Mouse (Mus musculus) midbrain, embryonic 12.5 days (tissue): ENCODE results near the gene Itgav. TPM values are rescaled to one million over a fixed set of nuclear protein-coding genes. Genes with fewer than 3 reads are reported as not detected.
A peak's percentile ranks its signal among the peaks of the same experiment; 100 is the strongest.

Source experiments
- ATAC-seq: fragments of 200-750 bp; cut with Nextera tagmentation; 2 replicates; pipeline ENCODE4 v1.8.0; 2017; ENCODE audit warnings: low read depth, moderate TSS enrichment, moderate library complexity; ENCODE audit not compliant: low FRiP score
- H3K27ac ChIP-seq: fragments of 300-500 bp; sonication (generic); replicated peaks from 2 replicates; pipeline ENCODE4 v1.5.1; 2016; ENCODE audit warnings: mild to moderate bottlenecking
- H3K27me3 ChIP-seq: fragments of 300-500 bp; sonication (generic); 2 replicates; pipeline ENCODE4 v1.6.1; 2016; ENCODE audit warnings: mild to moderate bottlenecking
- H3K36me3 ChIP-seq: fragments of 300-500 bp; sonication (generic); 2 replicates; pipeline ENCODE4 v1.6.1; 2016
- H3K4me1 ChIP-seq: fragments of 300-500 bp; sonication (generic); 2 replicates; pipeline ENCODE4 v1.6.1; 2016
- H3K4me2 ChIP-seq: fragments of 300-500 bp; sonication (generic); replicated peaks from 2 replicates; pipeline ENCODE4 v1.6.1; 2016; ENCODE audit warnings: mild to moderate bottlenecking, moderate library complexity
- H3K4me3 ChIP-seq: fragments of 300-500 bp; sonication (generic); 2 replicates; pipeline ENCODE4 v1.5.1; 2016; ENCODE audit warnings: mild to moderate bottlenecking
- H3K9ac ChIP-seq: fragments of 300-500 bp; sonication (generic); replicated peaks from 2 replicates; pipeline ENCODE4 v1.6.1; 2016; ENCODE audit warnings: mild to moderate bottlenecking, moderate library complexity
- H3K9me3 ChIP-seq: fragments of 300-500 bp; sonication (generic); 2 replicates; pipeline ENCODE4 v1.6.1; 2016; ENCODE audit warnings: mild to moderate bottlenecking
- WGBS: fragments of 180-500 bp; shearing (Covaris S2); methylation state at CpG from one replicate; pipeline ENCODE4 v1.1.7; 2016; 5-methylcytosine and 5-hydroxymethylcytosine counted together
- polyA plus RNA-seq: library from polyadenylated mRNA; unstranded; fragments of >200 nt; fragmentation: Nextera tagmentation; extraction: Ambion mirVana; gene quantifications from 2 replicates; pipeline ENCODE4 v1.2.1, GENCODE M21; 2016

The Itgav gene
- polyA plus RNA-seq, 1 experiment from 2014 or later: 42.2 TPM

- Histone ChIP-seq H3K4me3 (no peak overlapping the region), H3K9ac (no peak overlapping the region), H3K4me1 (no peaks in the 10 kb centered on the region), H3K4me2 (no peak overlapping the region), H3K36me3 (no peaks in the 10 kb centered on the region), H3K27ac (no peak overlapping the region), H3K27me3 (no peaks in the 10 kb centered on the region), H3K9me3 (no peaks in the 10 kb centered on the region)
- WGBS: 54% methylated on average over 6 of the region's 6 CpGs
- ATAC-seq: no peak
Measured at GRCm38 (mm10) chr2:83714783-83715182, 9.4 kb upstream of the Itgav start.

GRCm38 (mm10) chr2:83718341-83718740, 5.9 kb upstream of the Itgav start:
- 91% methylated on average over 4 of the region's 4 CpGs for WGBS
- no peaks in the 10 kb centered on the region for H3K27me3 ChIP-seq

GRCm38 (mm10) chr2:83721635-83722034, 2.6 kb upstream of the Itgav start:
- no peaks in the 10 kb centered on the region for H3K9me3 ChIP-seq
- no peak overlapping the region for H3K9ac ChIP-seq
- H3K4me2 ChIP-seq: no peak overlapping the region
- no peaks in the 10 kb centered on the region for H3K27me3 ChIP-seq
- H3K27ac ChIP-seq: no peak overlapping the region
- H3K4me3 ChIP-seq: no peak overlapping the region
- no peak for ATAC-seq
- H3K36me3 ChIP-seq: no peaks in the 10 kb centered on the region
- peaks cover 7% of the 10 kb centered on the region; the same call in 1 of the 2 replicates for H3K4me1 ChIP-seq
- 93% methylated on average over 3 of the region's 3 CpGs for WGBS

More at GRCm38 (mm10) chr2:83718341-83718740, 5.9 kb upstream of the Itgav start:
- Histone ChIP-seq H3K27ac (no peak overlapping the region), H3K4me1 (peaks cover 1% of the 10 kb centered on the region; the same call in 1 of the 2 replicates), H3K4me2 (no peak overlapping the region), H3K9me3 (no peaks in the 10 kb centered on the region), H3K4me3 (no peak overlapping the region), H3K9ac (no peak overlapping the region), H3K36me3 (no peaks in the 10 kb centered on the region)
- no peak for ATAC-seq

GRCm38 (mm10) chr2:83722936-83723335, 1.3 kb upstream of the Itgav start:
- peak overlapping the region; percentile 86; the same call in 1 of the 2 replicates for H3K4me2 ChIP-seq
- peaks cover 7% of the 10 kb centered on the region; the same call in 1 of the 2 replicates for H3K4me1 ChIP-seq
- no peak overlapping the region for H3K27ac ChIP-seq
- no peaks in the 10 kb centered on the region for H3K36me3 ChIP-seq
- ATAC-seq: no peak
- H3K9ac ChIP-seq: no peak overlapping the region
- H3K4me3 ChIP-seq: no peak overlapping the region
- H3K9me3 ChIP-seq: no peaks in the 10 kb centered on the region
- no peaks in the 10 kb centered on the region for H3K27me3 ChIP-seq

- Histone ChIP-seq H3K36me3 (no peaks in the 10 kb centered on the region), H3K4me1 (peaks cover 7% of the 10 kb centered on the region; the same call in 1 of the 2 replicates), H3K4me3 (0 out of 2 replicates have a peak overlapping the region, but pooled peaks have one; percentile 87), H3K9me3 (no peaks in the 10 kb centered on the region), H3K4me2 (peak overlapping the region; percentile 86), H3K27me3 (no peaks in the 10 kb centered on the region), H3K27ac (peak overlapping the region; percentile 87; the same call in 1 of the 2 replicates), H3K9ac (no peak overlapping the region; the same call in 1 of the 2 replicates)
- no peak for ATAC-seq
- WGBS: 58% methylated on average over 2 of the region's 2 CpGs
Measured at GRCm38 (mm10) chr2:83723346-83723745, 851 bp upstream of the Itgav start.

GRCm38 (mm10) chr2:83724827-83725730, 882 bp downstream of the Itgav start:
- peak; percentile 71 for ATAC-seq
- peaks cover 7% of the 10 kb centered on the region; the same call in 1 of the 2 replicates for H3K4me1 ChIP-seq
- no peaks in the 10 kb centered on the region for H3K36me3 ChIP-seq
- no peaks in the 10 kb centered on the region for H3K27me3 ChIP-seq
- peak overlapping the region; percentile 86 for H3K4me2 ChIP-seq
- H3K9ac ChIP-seq: peak overlapping the region; percentile 79
- WGBS: 2% methylated on average over 44 of the region's 44 CpGs
- H3K9me3 ChIP-seq: no peaks in the 10 kb centered on the region
- H3K4me3 ChIP-seq: peak overlapping the region; percentile 87
- H3K27ac ChIP-seq: peak overlapping the region; percentile 87

GRCm38 (mm10) chr2:83725796-83726195, 1.6 kb downstream of the Itgav start:
- Histone ChIP-seq H3K4me1 (peaks cover 7% of the 10 kb centered on the region; the same call in 1 of the 2 replicates), H3K9ac (no peak overlapping the region), H3K4me3 (peak overlapping the region; percentile 87), H3K4me2 (peak overlapping the region; percentile 86), H3K27me3 (no peaks in the 10 kb centered on the region), H3K27ac (no peak overlapping the region), H3K36me3 (no peaks in the 10 kb centered on the region), H3K9me3 (no peaks in the 10 kb centered on the region)
- 70% methylated on average over 4 of the region's 4 CpGs for WGBS
- ATAC-seq: no peak

GRCm38 (mm10) chr2:83728238-83728682, 4.1 kb downstream of the Itgav start:
- Histone ChIP-seq H3K4me1 (peaks cover 6% of the 10 kb centered on the region; the same call in 1 of the 2 replicates), H3K4me3 (no peak overlapping the region), H3K27me3 (no peaks in the 10 kb centered on the region), H3K9me3 (no peaks in the 10 kb centered on the region), H3K9ac (no peak overlapping the region), H3K27ac (no peak overlapping the region), H3K36me3 (no peaks in the 10 kb centered on the region), H3K4me2 (no peak overlapping the region)
- no peak for ATAC-seq
- WGBS: 81% methylated on average over 4 of the region's 4 CpGs

GRCm38 (mm10) chr2:83729339-83729738, 5.1 kb downstream of the Itgav start:
- Histone ChIP-seq H3K4me3 (no peak overlapping the region), H3K9ac (0 out of 2 replicates have a peak overlapping the region, but pooled peaks have one; percentile 6), H3K4me1 (no peaks in the 10 kb centered on the region), H3K9me3 (no peaks in the 10 kb centered on the region), H3K27ac (no peak overlapping the region), H3K27me3 (no peaks in the 10 kb centered on the region), H3K36me3 (no peaks in the 10 kb centered on the region), H3K4me2 (no peak overlapping the region)
- WGBS: 73% methylated on average over 5 of the region's 5 CpGs
- no peak for ATAC-seq

- Histone ChIP-seq H3K27ac (no peak overlapping the region), H3K36me3 (peaks cover 7% of the 10 kb centered on the region), H3K4me1 (no peaks in the 10 kb centered on the region), H3K4me3 (no peak overlapping the region), H3K9me3 (no peaks in the 10 kb centered on the region), H3K9ac (no peak overlapping the region), H3K4me2 (no peak overlapping the region), H3K27me3 (no peaks in the 10 kb centered on the region)
- WGBS: 92% methylated on average over 4 of the region's 4 CpGs
- ATAC-seq: no peak
Measured at GRCm38 (mm10) chr2:83732896-83733295, 8.7 kb downstream of the Itgav start.

GRCm38 (mm10) chr2:83733981-83734393, 9.8 kb downstream of the Itgav start:
- Histone ChIP-seq H3K4me2 (no peak overlapping the region), H3K9me3 (no peaks in the 10 kb centered on the region), H3K27me3 (no peaks in the 10 kb centered on the region), H3K4me1 (no peaks in the 10 kb centered on the region), H3K36me3 (peaks cover 7% of the 10 kb centered on the region), H3K4me3 (no peak overlapping the region), H3K9ac (no peak overlapping the region), H3K27ac (no peak overlapping the region)
- WGBS: 95% methylated on average over 13 of the region's 13 CpGs
- no peak for ATAC-seq

GRCm38 (mm10) chr2:83735276-83735675, 11.1 kb downstream of the Itgav start:
- Histone ChIP-seq H3K4me1 (no peaks in the 10 kb centered on the region), H3K4me2 (no peak overlapping the region), H3K9me3 (no peaks in the 10 kb centered on the region), H3K27ac (no peak overlapping the region), H3K9ac (no peak overlapping the region), H3K27me3 (no peaks in the 10 kb centered on the region), H3K4me3 (no peak overlapping the region), H3K36me3 (peaks cover 7% of the 10 kb centered on the region)
- 88% methylated on average over 5 of the region's 5 CpGs for WGBS
- ATAC-seq: no peak
